Mouse (Mus musculus): ENCODE results near the gene Entr1. TPM values are rescaled to one million over a fixed set of nuclear protein-coding genes. Genes with fewer than 3 reads are reported as not detected.
A peak's percentile ranks its signal among the peaks of the same experiment; 100 is the strongest.
"Not testable (repeated sequence)": the region's sequence is repeated elsewhere in the genome, so short reads cannot be mapped to it uniquely, and the experiment has no call there.

Entr1 gene
- polyA plus RNA-seq, 1 experiment, result not detected

- WGBS, result 79% methylated on average over 5 of the region's 5 CpGs
- H3K27ac ChIP-seq (ENCODE audit: insufficient read depth, low read depth, low read length), result no peak overlapping the region
- peaks cover 6% of the 10 kb centered on the region for H3K4me1 ChIP-seq (ENCODE audit: control insufficient read depth, insufficient read depth, low read length)
- H3K4me3 ChIP-seq (ENCODE audit: insufficient read depth, low read depth, low read length), result no peak overlapping the region
- TF ChIP-seq POLR2A (IDR thresholded peaks at IDR 0.05; ENCODE audit: insufficient read depth, low read depth, low read length) (no peak), CTCF (IDR thresholded peaks at IDR 0.05; ENCODE audit: insufficient read depth, low read depth, low read length) (no peak)
Measured at GRCm38 (mm10) chr2:26399647-26400046, 10.5 kb upstream of the Entr1 start.

GRCm38 (mm10) chr2:26398978-26399377 lies 9.9 kb upstream of the Entr1 start:
- Histone ChIP-seq H3K27ac (ENCODE audit: insufficient read depth, low read depth, low read length) (no peak overlapping the region), H3K4me3 (ENCODE audit: insufficient read depth, low read depth, low read length) (no peak overlapping the region), H3K4me1 (ENCODE audit: control insufficient read depth, insufficient read depth, low read length) (peaks cover 6% of the 10 kb centered on the region)
- 80% methylated on average over 8 of the region's 8 CpGs for WGBS
- TF ChIP-seq POLR2A (IDR thresholded peaks at IDR 0.05; ENCODE audit: insufficient read depth, low read depth, low read length) (no peak), CTCF (IDR thresholded peaks at IDR 0.05; ENCODE audit: insufficient read depth, low read depth, low read length) (no peak)

GRCm38 (mm10) chr2:26391617-26392016 lies 2.5 kb upstream of the Entr1 start:
- TF ChIP-seq POLR2A (IDR thresholded peaks at IDR 0.05; ENCODE audit: insufficient read depth, low read depth, low read length), result no peak
- no peak for TF ChIP-seq CTCF (IDR thresholded peaks at IDR 0.05; ENCODE audit: insufficient read depth, low read depth, low read length)
- peaks cover 15% of the 10 kb centered on the region for H3K4me1 ChIP-seq (ENCODE audit: control insufficient read depth, insufficient read depth, low read length)
- no peak overlapping the region for H3K27ac ChIP-seq (ENCODE audit: insufficient read depth, low read depth, low read length)
- no peak overlapping the region for H3K4me3 ChIP-seq (ENCODE audit: insufficient read depth, low read depth, low read length)
- 91% methylated on average over 6 of the region's 6 CpGs for WGBS

GRCm38 (mm10) chr2:26390954-26391353 lies 1.8 kb upstream of the Entr1 start:
- H3K27ac ChIP-seq (ENCODE audit: insufficient read depth, low read depth, low read length), result no peak overlapping the region
- WGBS, result 78% methylated on average over 3 of the region's 3 CpGs
- no peak overlapping the region for H3K4me3 ChIP-seq (ENCODE audit: insufficient read depth, low read depth, low read length)
- TF ChIP-seq CTCF (IDR thresholded peaks at IDR 0.05; ENCODE audit: insufficient read depth, low read depth, low read length), result no peak
- no peak for TF ChIP-seq POLR2A (IDR thresholded peaks at IDR 0.05; ENCODE audit: insufficient read depth, low read depth, low read length)
- H3K4me1 ChIP-seq (ENCODE audit: control insufficient read depth, insufficient read depth, low read length), result peaks cover 15% of the 10 kb centered on the region

GRCm38 (mm10) chr2:26388682-26389153 lies 398 bp downstream of the Entr1 start:
- Histone ChIP-seq H3K27ac (ENCODE audit: insufficient read depth, low read depth, low read length) (no peak overlapping the region), H3K4me1 (ENCODE audit: control insufficient read depth, insufficient read depth, low read length) (peaks cover 15% of the 10 kb centered on the region), H3K4me3 (ENCODE audit: insufficient read depth, low read depth, low read length) (peak overlapping the region; percentile 73)
- no peak for TF ChIP-seq POLR2A (IDR thresholded peaks at IDR 0.05; ENCODE audit: insufficient read depth, low read depth, low read length)
- TF ChIP-seq CTCF (IDR thresholded peaks at IDR 0.05; ENCODE audit: insufficient read depth, low read depth, low read length), result no peak
- WGBS, result under 1% methylated on average over 45 of the region's 45 CpGs

GRCm38 (mm10) chr2:26387713-26388112 lies 1.4 kb downstream of the Entr1 start:
- TF ChIP-seq CTCF (IDR thresholded peaks at IDR 0.05; ENCODE audit: insufficient read depth, low read depth, low read length) (no peak), POLR2A (IDR thresholded peaks at IDR 0.05; ENCODE audit: insufficient read depth, low read depth, low read length) (no peak)
- H3K4me3 ChIP-seq (ENCODE audit: insufficient read depth, low read depth, low read length), result no peak overlapping the region
- WGBS, result 80% methylated on average over 3 of the region's 3 CpGs
- H3K27ac ChIP-seq (ENCODE audit: insufficient read depth, low read depth, low read length), result no peak overlapping the region
- peaks cover 15% of the 10 kb centered on the region for H3K4me1 ChIP-seq (ENCODE audit: control insufficient read depth, insufficient read depth, low read length)

GRCm38 (mm10) chr2:26380871-26381270 lies 8.2 kb downstream of the Entr1 start:
- 32% methylated on average over 6 of the region's 6 CpGs for WGBS
- H3K4me3 ChIP-seq (ENCODE audit: insufficient read depth, low read depth, low read length), result peak overlapping the region; percentile 58
- H3K4me1 ChIP-seq (ENCODE audit: control insufficient read depth, insufficient read depth, low read length); H3K27ac ChIP-seq (ENCODE audit: insufficient read depth, low read depth, low read length): not testable (repeated sequence)

- Histone ChIP-seq H3K27ac (ENCODE audit: insufficient read depth, low read depth, low read length) (no peak within 1 kb of the TSS), H3K4me1 (ENCODE audit: control insufficient read depth, insufficient read depth, low read length) (no peaks in the 10 kb centered on the region), H3K4me3 (ENCODE audit: insufficient read depth, low read depth, low read length) (peak within 1 kb of the TSS; percentile 58)
- WGBS, result under 1% methylated on average over 38 of the region's 38 CpGs
- no peak for TF ChIP-seq POLR2A (IDR thresholded peaks at IDR 0.05; ENCODE audit: insufficient read depth, low read depth, low read length)
- TF ChIP-seq CTCF (IDR thresholded peaks at IDR 0.05; ENCODE audit: insufficient read depth, low read depth, low read length), result no peak
Measured at GRCm38 (mm10) chr2:26380131-26380771, 8.9 kb downstream of the Entr1 start, which contains the start of gene Snapc4. TSS of gene Snapc4 (minus strand) at chr2:26380653.

- WGBS, result 94% methylated on average over 8 of the region's 8 CpGs
- Histone ChIP-seq H3K4me3 (ENCODE audit: insufficient read depth, low read depth, low read length) (no peak overlapping the region), H3K27ac (ENCODE audit: insufficient read depth, low read depth, low read length) (no peak overlapping the region), H3K4me1 (ENCODE audit: control insufficient read depth, insufficient read depth, low read length) (no peaks in the 10 kb centered on the region)
- no peak for TF ChIP-seq CTCF (IDR thresholded peaks at IDR 0.05; ENCODE audit: insufficient read depth, low read depth, low read length)
- TF ChIP-seq POLR2A (IDR thresholded peaks at IDR 0.05; ENCODE audit: insufficient read depth, low read depth, low read length), result no peak
Measured at GRCm38 (mm10) chr2:26372396-26372795, 16.7 kb downstream of the Entr1 start.

Measured in olfactory bulb, adult 2 months (tissue).